Mouse (Mus musculus) heart, adult 18-20 months (tissue): ENCODE data around the gene Adarb2. TPM values are rescaled to one million over a fixed set of nuclear protein-coding genes. Genes with fewer than 3 reads are reported as not detected.

Experiments
- DNase-seq, 2 experiments: peaks; one replicate each; pipeline ENCODE4 v3.0.0; 2021 to 2022; ENCODE audit warnings: mixed read lengths in 1 of 2
- total RNA-seq, 2 experiments: library from RNA; stranded (reverse); gene quantifications; 2 replicates each; pipeline ENCODE4 v1.2.3; 2021

The Adarb2 gene
- total RNA-seq, 2 experiments from 2014 or later = not detected

DNA sequence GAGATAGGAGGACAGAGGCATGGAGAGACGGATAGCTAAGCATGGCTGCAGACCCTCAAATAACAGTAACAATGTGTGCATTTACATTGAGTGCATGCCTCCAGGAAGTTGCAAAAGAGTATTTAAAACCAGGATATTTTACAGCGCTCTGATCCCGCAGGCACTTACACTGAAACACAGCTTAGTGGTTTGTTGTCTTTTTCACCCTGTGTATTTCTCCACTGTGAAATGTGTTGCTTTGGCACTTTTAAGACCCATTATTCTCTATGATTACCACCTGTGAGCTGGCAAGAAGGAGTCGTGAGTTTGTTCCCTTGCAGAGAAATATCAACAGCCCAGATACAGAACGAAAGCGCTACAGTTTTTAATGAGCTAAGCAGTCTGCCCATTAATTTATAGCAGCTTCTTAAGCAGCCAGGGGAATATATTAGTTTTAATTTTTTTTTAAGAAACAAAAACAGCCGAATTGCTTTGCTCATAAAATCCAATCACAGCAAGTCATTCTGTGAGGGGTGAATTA lies 167.3 kb downstream of the Adarb2 start:
- no peak for DNase-seq

DNA sequence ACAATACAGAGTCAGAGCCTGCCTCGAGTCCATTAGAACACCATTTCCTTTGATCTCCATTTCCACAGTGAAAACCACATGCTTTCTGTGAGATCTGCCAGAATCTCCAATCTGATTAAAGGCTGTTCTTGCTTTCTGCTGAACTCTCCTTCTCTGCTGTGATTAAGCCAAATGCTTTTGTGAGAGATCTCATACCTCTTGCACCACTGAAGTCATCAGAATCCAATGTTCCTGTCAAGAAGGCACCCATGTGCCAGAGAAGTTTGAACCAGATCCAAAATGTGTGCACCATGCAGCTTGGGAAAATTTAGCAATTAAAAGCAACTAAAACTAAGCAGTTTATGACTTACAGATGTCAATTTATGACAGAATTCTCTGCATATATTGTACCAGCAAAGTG lies 185.9 kb downstream of the Adarb2 start:
- no peak for DNase-seq

DNA sequence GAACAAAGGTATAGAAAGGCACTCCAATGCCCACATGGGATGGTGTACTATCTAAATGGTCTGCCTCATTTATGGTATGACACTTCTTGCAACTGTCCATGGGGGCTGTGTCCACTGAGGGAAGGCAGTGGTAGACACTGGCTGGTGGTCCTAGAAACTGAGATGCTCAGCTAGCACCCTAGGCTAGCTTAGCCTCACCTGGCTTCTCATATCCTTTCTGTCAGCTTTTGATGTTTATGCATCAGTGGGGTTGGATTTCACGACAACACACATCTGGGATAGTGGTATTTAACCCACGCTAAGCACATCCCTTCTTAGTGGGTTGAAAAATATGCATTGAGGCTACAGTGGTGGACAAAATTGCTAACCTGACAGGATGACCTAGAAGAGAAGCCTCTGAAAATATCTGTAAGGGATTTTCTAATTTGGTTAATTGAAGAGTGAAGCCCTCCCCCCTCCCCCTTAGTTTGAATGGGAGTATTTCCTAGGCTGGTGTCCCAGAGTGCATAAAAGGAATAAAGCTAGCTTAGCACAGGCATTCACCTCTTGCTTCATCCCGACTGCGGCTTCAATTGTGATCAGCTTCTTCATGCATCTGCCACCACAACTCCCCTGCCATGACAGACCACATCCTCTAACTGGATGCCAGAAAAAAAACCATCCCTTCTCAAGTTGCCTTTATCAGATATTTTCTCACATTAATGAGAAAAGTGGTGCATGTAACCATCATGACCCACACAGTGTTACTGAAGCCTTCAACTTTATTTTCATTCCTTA lies 197.8 kb downstream of the Adarb2 start:
- DNase-seq = no peak

DNA sequence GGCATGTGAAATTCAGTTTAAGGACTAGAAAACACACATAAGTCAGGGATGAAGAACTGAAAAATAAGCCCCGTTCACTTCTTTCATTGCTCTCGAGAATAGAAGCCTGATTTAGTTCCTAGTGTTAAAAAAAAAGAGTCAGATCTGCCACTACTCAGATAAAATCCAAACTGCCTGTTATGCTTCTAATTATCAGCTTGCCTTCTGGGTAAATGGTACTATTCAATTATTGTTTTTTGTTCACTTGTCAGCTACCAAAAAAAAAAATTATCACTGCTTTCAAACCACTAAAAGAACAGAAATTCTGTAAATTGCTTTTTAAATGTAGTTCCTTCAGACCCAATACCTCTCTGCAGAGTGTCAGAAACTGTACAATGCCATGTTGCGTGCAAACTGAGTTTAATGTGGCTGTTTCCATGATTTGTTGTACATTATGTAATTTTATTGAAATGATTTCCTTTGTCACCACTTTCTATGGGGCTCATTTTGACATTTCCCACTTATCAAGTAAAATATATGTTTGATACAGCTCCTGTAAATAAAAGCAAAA lies 199.7 kb downstream of the Adarb2 start:
- DNase-seq = no peak

DNA sequence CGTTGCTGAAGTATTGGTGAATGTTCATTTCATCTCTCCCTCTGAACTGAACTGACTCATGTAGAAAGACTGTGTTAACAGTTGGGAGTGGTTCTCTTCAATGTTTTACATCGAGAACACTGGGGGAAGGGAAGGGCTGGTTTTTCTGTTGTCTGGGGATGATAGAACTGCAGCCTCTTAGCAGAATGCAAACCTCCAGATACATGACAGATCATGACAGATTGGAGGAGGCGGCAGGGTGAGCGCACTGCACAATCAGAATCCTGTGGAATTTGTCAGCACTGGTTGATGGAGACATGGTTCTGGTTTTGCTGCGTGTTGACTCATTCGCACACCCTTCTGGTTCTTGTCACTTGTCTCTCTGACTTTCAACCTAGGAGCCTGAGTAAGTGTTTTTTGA lies 203.4 kb downstream of the Adarb2 start:
- DNase-seq = no peak

DNA sequence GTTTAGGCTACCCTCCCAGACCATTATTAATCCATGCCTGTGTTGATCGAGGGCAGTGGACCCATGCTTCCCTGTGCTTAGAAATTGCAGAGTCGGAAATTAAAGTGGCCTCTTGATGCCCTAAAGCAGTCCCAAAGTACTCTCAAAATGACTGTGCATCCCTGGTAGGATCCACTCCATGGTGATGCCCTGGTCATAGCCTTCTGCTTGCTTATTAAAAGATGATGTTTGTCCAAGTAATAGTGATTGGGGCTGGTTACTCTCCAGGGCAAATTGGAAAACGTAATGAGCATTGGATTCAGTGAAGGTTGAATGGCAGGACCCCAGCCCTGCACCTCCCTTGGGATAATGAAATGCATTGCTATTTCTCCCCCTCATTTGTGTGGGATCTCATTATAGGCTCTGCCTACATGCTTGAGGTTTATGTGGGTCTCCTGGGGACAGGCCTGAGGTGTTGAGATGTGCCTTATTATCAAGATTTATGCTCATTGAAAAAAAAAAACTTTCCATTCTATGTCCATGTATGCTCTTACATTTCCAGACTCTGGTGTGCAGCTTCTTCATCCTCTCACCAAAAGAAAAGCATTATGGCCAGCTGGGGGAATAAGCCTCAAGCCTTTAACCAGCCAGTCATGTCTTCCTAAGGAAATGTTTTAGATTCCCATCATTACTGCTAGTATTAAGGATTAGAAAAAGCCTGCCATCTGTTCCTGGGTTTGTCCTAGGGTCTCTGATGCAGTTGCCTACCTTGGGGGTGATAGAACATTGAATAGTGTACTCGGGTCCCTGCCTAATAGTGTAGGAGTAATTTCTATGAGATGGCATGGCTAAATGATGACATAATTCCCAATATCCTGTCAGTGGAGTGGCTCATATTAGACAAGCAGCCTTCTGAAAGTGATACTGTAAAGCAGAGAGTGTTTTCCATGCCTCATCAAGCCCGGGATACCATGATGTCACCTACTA lies 208.0 kb downstream of the Adarb2 start:
- no peak for DNase-seq

DNA sequence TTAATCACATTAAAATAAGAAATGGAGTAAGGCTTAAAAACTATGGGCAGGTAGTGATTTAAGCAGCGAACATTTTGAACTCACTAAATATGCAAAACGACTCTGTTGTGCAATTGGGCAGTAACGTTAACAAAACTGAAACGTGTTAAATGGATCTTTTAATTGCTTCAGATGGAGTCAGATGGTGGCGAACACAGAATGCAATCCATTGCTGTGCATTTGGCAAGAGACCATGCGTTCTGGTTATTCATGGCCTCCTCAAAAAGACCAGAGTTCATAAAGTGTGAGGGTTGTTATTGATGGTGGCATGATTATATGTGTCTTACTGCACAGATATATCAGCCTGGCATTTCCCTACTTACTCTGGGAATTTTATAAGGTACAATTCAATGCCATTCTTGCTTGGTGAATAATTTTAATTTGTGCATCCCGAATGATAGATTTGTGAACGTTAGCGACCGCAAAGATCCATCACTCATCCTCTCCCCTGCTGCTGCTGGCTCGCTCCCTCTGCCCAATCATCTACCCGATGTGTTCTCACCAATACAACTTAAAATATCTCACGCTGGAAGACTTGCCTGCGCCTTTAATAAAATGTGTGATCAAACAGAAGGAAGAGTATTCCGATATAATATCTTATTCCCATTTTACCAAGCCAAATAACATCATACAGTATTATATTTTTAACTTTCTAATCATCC lies 221.5 kb downstream of the Adarb2 start:
- DNase-seq = no peak

DNA sequence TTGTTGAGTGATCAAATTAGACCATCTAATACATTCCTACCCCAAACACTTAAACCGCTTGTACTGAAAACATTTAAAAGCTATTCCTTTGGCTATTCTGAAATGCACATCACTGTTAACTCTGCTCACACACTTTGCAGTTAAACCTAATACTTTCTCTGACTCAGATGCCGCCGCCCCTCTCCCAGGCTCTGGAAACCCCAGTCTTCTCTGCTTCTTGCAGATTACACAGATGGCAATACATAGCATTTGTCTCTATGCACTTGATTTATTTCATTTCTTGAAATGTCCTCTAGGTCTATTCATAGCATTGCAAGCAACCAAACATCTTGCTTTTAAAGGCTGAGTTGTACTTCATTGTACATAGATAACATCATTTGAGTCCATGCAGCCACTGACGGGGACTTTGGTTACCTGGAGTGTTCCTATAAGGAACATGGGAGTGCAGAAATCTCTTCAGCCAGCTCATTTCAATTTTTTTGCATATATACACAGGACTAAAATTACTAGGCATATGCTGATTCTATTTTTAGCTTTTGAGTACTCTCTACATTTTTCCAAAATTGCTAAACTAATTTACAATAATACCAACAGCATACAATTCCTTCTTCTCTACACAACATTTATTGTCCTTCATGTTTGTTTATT lies 236.6 kb downstream of the Adarb2 start:
- DNase-seq = no peak

DNA sequence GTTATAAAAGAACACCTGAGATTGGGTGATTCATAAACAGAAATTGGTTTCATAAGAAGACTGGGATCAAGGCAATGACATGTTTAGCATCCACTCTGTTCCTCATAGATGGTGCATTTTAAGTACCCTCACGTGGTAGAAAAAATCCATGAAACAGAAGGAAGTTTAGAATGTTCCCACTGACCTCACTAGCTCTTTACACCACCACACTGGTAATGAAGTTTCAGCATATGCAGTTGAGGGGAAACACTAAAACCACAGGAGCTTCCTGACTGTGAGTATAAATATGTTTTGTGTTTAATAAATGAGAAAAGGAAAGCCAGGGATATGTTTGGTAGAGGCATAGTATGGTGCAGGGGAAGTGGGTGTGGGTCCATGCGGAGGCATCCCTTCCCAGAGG lies 242.7 kb downstream of the Adarb2 start:
- DNase-seq = no peak

DNA sequence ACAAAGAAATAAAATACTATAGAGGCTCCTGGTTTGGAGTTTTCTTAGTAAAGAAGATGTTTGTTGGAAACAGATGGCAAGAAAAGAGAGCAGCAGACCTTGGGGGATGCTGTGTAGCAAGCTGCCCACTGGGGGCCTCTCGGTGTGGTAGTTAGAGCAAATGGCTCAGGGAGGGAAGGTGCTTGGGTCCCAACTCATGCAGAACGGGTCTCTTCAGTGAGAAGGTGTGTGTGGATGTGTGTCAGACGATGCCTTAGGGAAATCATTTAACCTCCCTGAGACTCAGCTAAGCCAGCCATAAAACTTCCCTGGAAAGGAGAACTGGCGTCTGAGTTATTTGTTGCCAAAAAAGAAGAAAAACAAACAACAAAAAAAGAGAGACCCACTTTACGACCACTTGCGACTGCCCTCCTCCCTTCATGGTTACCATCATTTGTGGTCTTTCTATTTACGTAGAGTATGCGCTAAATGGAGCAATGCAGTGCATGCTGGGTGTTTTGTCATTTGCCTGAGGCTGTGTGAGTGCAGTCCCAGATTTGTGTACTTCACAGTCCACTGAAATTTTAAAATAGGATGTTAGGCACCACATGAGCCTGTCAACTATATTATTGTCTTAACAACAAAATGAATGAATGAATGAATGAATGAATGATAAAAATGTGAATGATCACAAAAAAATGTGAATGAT lies 245.7 kb downstream of the Adarb2 start:
- DNase-seq = no peak

DNA sequence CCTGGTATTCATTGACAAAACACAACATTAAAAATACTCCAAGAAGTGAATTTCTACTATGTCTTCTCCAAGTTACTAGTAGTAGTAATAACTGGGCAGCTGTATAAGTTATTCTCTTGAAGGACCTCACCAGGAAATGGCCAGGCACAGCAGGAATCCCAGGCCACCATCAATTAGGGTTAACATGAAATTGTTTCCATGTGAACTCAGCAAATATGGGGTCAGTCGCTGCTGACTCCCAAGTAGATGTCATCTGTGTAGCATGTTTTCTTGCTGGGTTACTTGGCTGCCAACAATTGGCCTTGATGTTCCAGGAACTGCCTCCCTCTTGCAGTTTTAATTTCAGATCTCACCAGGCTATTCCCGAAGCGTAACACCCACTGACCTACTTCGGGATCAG lies 248.9 kb downstream of the Adarb2 start:
- DNase-seq = no peak

DNA sequence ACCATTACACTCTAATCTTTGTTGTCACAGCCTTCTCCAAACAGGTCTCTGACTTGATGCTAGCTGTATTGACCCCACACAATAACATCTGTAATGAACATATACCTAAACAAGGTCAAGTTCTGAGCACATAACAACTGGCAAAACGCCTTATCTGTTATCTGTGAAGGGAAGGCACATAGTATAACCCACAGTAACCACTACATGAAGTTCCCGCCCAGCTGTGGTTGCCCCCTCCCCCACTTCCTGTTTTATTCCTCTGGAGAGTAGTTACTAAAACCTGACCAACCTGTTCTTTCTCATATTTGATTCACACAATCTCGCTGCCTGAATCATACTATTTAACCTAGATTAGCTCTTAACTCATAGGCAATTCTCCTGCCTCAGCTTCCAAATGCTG lies 254.2 kb downstream of the Adarb2 start:
- no peak for DNase-seq

DNA sequence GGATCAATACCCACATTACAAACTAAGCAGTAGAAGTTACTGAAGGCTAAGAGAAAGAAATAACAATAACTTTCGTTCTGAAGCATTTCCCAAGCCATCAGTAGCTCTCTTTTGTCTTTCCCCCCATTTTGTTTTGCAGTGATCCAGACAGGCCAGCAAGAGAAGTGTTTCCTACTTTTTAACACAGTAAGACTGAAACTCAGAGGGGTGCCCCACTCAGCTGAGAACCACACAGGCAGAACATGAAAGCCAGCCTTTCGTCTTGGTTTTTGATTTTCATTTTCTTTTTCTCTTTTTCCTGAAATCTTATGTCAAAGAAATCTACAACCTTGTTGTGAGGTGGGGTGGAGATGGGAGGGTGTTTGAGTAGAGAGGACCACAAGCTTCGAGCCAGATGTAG lies 255.2 kb downstream of the Adarb2 start:
- DNase-seq = no peak

DNA sequence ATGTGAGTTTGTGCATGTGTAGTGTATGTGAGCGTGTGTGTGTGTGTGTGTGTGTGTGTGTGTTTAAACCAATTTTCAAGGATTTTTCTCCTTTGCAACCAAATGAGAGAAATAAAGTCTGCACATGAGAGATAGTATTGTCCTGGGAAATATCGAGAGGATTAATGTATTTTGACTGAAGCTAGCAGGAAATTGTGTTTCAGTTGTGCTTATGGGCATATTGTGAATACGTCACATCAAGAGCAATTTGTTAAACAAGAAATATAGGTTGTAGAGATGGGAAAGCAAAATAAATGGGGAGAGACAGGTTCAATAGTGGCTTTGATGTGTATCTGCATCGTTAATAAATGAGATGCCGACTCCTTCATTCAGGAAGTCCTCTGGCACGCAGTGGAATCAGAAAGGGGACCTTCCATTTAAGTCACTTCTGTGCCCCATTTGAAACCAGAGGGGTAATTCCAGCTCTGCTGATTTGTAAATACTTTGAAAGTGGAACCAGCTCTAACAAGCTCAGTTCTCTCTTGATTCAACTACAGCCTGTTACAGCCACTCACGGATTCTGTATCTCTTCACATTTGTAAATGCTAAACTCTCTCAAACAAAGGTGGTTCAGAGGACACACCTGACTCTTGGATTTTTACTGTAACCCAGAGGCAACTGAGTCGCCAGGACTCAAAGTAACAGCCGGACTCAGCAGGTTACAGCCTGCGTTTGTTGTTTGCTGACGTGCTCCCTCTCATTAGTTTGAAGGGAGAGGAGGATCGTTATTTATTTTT lies 265.1 kb downstream of the Adarb2 start:
- DNase-seq = no peak

DNA sequence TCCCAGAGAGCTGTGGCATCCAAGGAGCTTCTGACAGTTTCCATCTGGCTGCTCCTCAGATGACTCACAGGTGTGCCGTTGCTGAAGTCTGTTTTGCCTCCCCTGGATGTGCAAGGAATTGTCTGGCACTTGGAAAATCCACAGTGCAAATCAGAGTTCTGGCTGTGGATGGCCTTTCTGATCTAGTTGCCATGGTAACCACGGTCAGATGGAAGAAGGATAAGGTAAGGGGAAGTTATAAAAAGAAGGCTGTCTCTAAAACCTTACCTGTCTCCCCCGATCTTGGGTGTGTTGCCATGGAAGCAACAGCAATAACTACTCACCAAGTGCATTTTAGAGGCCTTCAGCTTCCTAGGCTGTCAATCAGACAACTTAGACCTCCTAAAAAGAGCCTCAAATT lies 273.6 kb downstream of the Adarb2 start:
- DNase-seq = no peak

DNA sequence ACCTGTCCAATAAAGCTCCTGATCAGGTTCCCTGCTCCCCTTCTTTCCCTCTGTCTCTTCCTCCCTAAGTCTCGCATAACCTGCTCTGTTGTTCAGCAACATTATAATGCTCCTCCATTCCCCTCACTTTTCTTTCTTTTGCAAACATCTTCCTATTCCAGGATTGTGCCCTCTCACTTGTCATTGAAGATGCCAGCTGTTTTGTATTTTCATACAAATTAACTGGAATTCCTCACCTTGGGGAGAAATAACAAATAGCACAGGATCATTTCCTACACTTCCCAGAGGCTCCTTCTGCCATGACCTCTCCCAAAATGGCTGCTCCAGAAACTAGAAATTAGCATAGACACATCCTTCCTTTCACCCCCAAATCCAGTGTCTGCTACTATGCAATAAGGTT lies 276.1 kb downstream of the Adarb2 start:
- no peak for DNase-seq

DNA sequence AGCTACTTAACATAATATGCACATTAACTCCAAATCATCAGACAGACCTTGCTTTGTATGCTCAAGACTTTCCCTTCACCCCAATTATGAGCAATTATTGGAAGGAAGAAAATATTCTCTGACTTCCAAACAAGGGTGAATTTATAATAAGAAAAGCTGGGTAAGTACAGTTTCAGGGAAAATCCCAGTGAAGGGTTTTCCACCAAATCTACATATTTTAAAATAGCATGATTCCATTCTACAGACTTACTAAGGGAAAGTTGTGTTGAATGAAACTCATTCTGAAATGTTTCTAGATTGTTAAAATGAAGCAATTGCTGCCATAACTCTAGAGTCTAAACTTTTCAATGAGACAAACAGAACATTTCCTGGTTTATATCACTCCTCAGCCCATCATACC lies 277.3 kb downstream of the Adarb2 start:
- DNase-seq = no peak

DNA sequence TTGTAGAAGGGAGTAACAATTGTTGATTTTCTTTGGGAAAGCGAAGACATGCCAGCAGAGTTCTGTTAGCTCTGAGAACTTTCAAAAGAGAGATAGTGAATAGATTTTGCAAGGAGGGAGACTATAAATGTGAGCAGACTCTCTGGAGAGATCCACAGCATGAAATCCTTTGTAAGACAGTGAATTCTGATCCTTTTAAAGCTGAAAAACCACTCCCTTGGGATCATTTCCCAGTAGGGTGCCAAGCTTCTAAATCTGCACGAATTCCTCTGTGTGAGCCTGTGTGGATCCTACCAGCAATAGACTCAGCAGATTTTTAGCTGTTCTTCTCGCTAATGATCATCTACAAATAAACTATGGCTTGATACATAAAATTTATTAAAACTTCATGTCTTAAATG lies 278.7 kb downstream of the Adarb2 start:
- no peak for DNase-seq

DNA sequence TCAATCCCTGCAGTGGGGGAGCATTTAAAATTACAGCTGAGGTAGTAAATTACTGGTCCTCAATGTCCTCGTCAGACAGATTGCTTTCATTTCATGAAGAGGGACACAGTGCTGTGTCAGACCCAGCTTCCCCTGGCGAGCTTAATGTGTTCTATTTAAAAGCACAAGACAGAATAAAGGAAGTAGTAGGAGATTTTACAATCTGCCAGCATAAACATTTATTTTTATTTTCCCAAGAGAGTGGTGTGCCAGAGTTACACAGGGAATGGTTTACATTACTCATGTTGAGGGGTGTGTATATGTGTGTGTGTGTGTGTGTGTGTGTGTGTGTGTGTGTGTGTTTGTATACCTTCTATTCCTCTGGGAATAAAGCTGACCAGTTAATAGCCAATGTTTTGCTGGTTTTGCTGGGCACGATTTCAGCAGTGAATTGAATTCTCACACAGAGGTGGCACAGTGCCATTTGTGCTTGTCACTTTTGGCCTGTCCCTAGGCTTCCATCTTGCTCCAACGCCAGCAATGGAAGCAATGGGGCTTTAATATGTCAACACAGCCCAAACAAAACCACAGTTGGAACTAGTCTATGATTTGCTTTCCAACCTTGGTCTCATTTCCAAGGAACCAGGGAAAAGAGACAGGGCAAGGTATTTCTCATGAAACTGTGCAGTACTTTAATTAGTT lies 282.1 kb downstream of the Adarb2 start:
- DNase-seq = peak; percentile 41 to 51
